Mouse (Mus musculus) cortical plate, adult 2 months (tissue): ENCODE results near the gene Dock8. TPM values are rescaled to one million over a fixed set of nuclear protein-coding genes. Genes with fewer than 3 reads are reported as not detected.
A peak's percentile ranks its signal among the peaks of the same experiment; 100 is the strongest.
"Not testable (repeated sequence)": the region's sequence is repeated elsewhere in the genome, so short reads cannot be mapped to it uniquely, and the experiment has no call there.

ENCODE experiments used
- H3K27ac ChIP-seq: fragments of 200-500 bp; 2 replicates; pipeline ENCODE4 v1.5.1; 2012; ENCODE audit warnings: low read length, control low read depth, inconsistent platforms; ENCODE audit not compliant: insufficient read depth
- H3K4me1 ChIP-seq: fragments of 200-500 bp; 2 replicates; pipeline ENCODE4 v1.6.1; 2011; ENCODE audit warnings: low read length; ENCODE audit not compliant: control insufficient read depth, insufficient read depth
- H3K4me3 ChIP-seq: fragments of 200-500 bp; 2 replicates; pipeline ENCODE4 v1.5.1; 2011; ENCODE audit warnings: mild to moderate bottlenecking, low read length, control low read depth; ENCODE audit not compliant: insufficient read depth
- CTCF ChIP-seq: fragments of 200-500 bp; IDR thresholded peaks from 2 replicates; pipeline ENCODE4 v1.5.1; 2011; ENCODE audit warnings: mild to moderate bottlenecking, control low read depth, low read length; ENCODE audit not compliant: insufficient read depth; ENCODE audit errors: extremely low read depth
- POLR2A ChIP-seq: fragments of 200-500 bp; IDR thresholded peaks from 2 replicates; pipeline ENCODE4 v1.6.1; 2011; ENCODE audit warnings: mild to moderate bottlenecking, low read length, control low read depth; ENCODE audit not compliant: insufficient read depth; ENCODE audit errors: extremely low read depth
- polyA plus RNA-seq: library from polyadenylated mRNA; depleted of rRNA; stranded (reverse); fragments of >200 nt; gene quantifications from 2 replicates; pipeline ENCODE4 v1.2.3, GENCODE M21; 2012

Dock8 gene
- polyA plus RNA-seq, 1 experiment = 1.7 TPM

GRCm38 (mm10) chr19:24998561-24998960, 773 bp upstream of the Dock8 start:
- Histone ChIP-seq H3K4me3 (peak overlapping the region; percentile 53; the same call in 1 of the 2 replicates), H3K27ac (no peak overlapping the region), H3K4me1 (no peaks in the 10 kb centered on the region)
- TF ChIP-seq CTCF (no peak), POLR2A (no peak)

GRCm38 (mm10) chr19:25000153-25000552, 819 bp downstream of the Dock8 start:
- H3K4me1 ChIP-seq = no peaks in the 10 kb centered on the region
- no peak overlapping the region for H3K4me3 ChIP-seq
- H3K27ac ChIP-seq = no peak overlapping the region
- no peak for TF ChIP-seq POLR2A
- no peak for TF ChIP-seq CTCF

GRCm38 (mm10) chr19:25002032-25002431, 2.7 kb downstream of the Dock8 start:
- H3K27ac ChIP-seq = no peak overlapping the region
- TF ChIP-seq CTCF (no peak), POLR2A (no peak)
- no peak overlapping the region for H3K4me3 ChIP-seq
- H3K4me1 ChIP-seq = no peaks in the 10 kb centered on the region

- no peaks in the 10 kb centered on the region for H3K4me1 ChIP-seq
- TF ChIP-seq POLR2A = no peak
- no peak for TF ChIP-seq CTCF
- no peak overlapping the region for H3K4me3 ChIP-seq
- no peak overlapping the region for H3K27ac ChIP-seq
These were observed 3.5 kb downstream of the Dock8 start for GRCm38 (mm10) chr19:25002828-25003227.

GRCm38 (mm10) chr19:25003810-25004209, 4.5 kb downstream of the Dock8 start:
- H3K27ac ChIP-seq = no peak overlapping the region
- TF ChIP-seq POLR2A (no peak), CTCF (no peak)
- H3K4me3 ChIP-seq = no peak overlapping the region
- H3K4me1 ChIP-seq = no peaks in the 10 kb centered on the region

- TF ChIP-seq CTCF = no peak
- TF ChIP-seq POLR2A = no peak
- Histone ChIP-seq H3K4me3 (no peak overlapping the region), H3K4me1 (no peaks in the 10 kb centered on the region), H3K27ac (no peak overlapping the region)
These were observed 7.4 kb downstream of the Dock8 start for GRCm38 (mm10) chr19:25006686-25007085.

GRCm38 (mm10) chr19:25008509-25008908, 9.2 kb downstream of the Dock8 start:
- Histone ChIP-seq H3K4me1 (no peaks in the 10 kb centered on the region), H3K4me3 (no peak overlapping the region), H3K27ac (no peak overlapping the region)
- TF ChIP-seq POLR2A (no peak), CTCF (no peak)

GRCm38 (mm10) chr19:25022766-25023165, 23.4 kb downstream of the Dock8 start:
- H3K4me1 ChIP-seq = no peaks in the 10 kb centered on the region
- H3K27ac ChIP-seq = no peak overlapping the region
- H3K4me3 ChIP-seq = no peak overlapping the region
- TF ChIP-seq CTCF = no peak

- H3K27ac ChIP-seq = no peak overlapping the region
- H3K4me3 ChIP-seq = no peak overlapping the region
- TF ChIP-seq POLR2A = no peak
- TF ChIP-seq CTCF = no peak
- H3K4me1 ChIP-seq = no peaks in the 10 kb centered on the region
These were observed 32.4 kb downstream of the Dock8 start for GRCm38 (mm10) chr19:25031765-25032164.

GRCm38 (mm10) chr19:25033008-25033407, 33.7 kb downstream of the Dock8 start:
- not testable (repeated sequence) for H3K4me1 ChIP-seq, H3K4me3 ChIP-seq, H3K27ac ChIP-seq

GRCm38 (mm10) chr19:25035825-25036224, 36.5 kb downstream of the Dock8 start:
- H3K4me3 ChIP-seq = no peak overlapping the region
- TF ChIP-seq CTCF (no peak), POLR2A (no peak)
- H3K27ac ChIP-seq = no peak overlapping the region
- no peaks in the 10 kb centered on the region for H3K4me1 ChIP-seq
